Mouse (Mus musculus) heart, embryonic 14.5 days (tissue): Measurements from ENCODE around the gene Rasgrf2. TPM values are rescaled to one million over a fixed set of nuclear protein-coding genes. Genes with fewer than 3 reads are reported as not detected.

ENCODE experiments used
- ATAC-seq: fragments of 200-750 bp; cut with Nextera tagmentation; 2 replicates; pipeline ENCODE4 v1.8.0; 2017; ENCODE audit warnings: low read depth, moderate TSS enrichment; ENCODE audit not compliant: insufficient number of reproducible peaks, insufficient read depth, low FRiP score
- H3K27ac ChIP-seq, 2 experiments: fragments of 200-500 bp in 1 of 2; fragments of 300-500 bp in 1 of 2; sonication (generic) in 1 of 2; replicated peaks in 1 of 2; 2 replicates each; pipeline ENCODE4 v1.5.1; 2012 to 2014; ENCODE audit warnings: low read depth in 2 of 2, low read length in 2 of 2, control low read depth in 1 of 2, mild to moderate bottlenecking in 1 of 2, mixed read lengths in 1 of 2; ENCODE audit not compliant: control insufficient read depth in 1 of 2, insufficient read depth in 1 of 2
- H3K27me3 ChIP-seq: fragments of 300-500 bp; sonication (generic); 2 replicates; pipeline ENCODE4 v1.6.1; 2014; ENCODE audit warnings: mild to moderate bottlenecking, low read length, control low read depth; ENCODE audit not compliant: control insufficient read depth, insufficient read depth
- H3K36me3 ChIP-seq: fragments of 300-500 bp; sonication (generic); 2 replicates; pipeline ENCODE4 v1.6.1; 2014; ENCODE audit warnings: mild to moderate bottlenecking, control low read depth, low read length, mixed read lengths; ENCODE audit not compliant: control insufficient read depth, insufficient read depth
- H3K4me1 ChIP-seq, 2 experiments: fragments of 200-500 bp in 1 of 2; fragments of 300-500 bp in 1 of 2; sonication (generic) in 1 of 2; 2 replicates each; pipeline ENCODE4 v1.6.1; 2012 to 2014; ENCODE audit warnings: low read length in 2 of 2, control low read depth in 1 of 2, mixed read lengths in 1 of 2; ENCODE audit not compliant: control insufficient read depth in 2 of 2, insufficient read depth in 2 of 2
- H3K4me2 ChIP-seq: fragments of 300-500 bp; sonication (generic); 2 replicates; pipeline ENCODE4 v1.6.1; 2014; ENCODE audit warnings: mild to moderate bottlenecking, low read length
- H3K4me3 ChIP-seq, 2 experiments: fragments of 200-500 bp in 1 of 2; fragments of 300-500 bp in 1 of 2; sonication (generic) in 1 of 2; 2 replicates each; pipeline ENCODE4 v1.5.1; 2012 to 2014; ENCODE audit warnings: low read length in 2 of 2, mild to moderate bottlenecking in 2 of 2, control low read depth in 1 of 2, low read depth in 1 of 2, moderate library complexity in 1 of 2; ENCODE audit not compliant: control insufficient read depth in 1 of 2, insufficient read depth in 1 of 2
- H3K9ac ChIP-seq: fragments of 300-500 bp; sonication (generic); 2 replicates; pipeline ENCODE4 v1.6.1; 2014; ENCODE audit warnings: mild to moderate bottlenecking, low read length
- H3K9me3 ChIP-seq: fragments of 300-500 bp; sonication (generic); 2 replicates; pipeline ENCODE4 v1.6.1; 2016; ENCODE audit warnings: low read length, control low read depth; ENCODE audit not compliant: control insufficient read depth
- WGBS: fragments of 180-500 bp; shearing (Covaris S2); extraction: QIAGEN DNeasy Blood & Tissue Kit; methylation state at CpG from one replicate; pipeline ENCODE4 v1.1.7; 2014; 5-methylcytosine and 5-hydroxymethylcytosine counted together
- polyA plus RNA-seq: library from polyadenylated mRNA; unstranded; fragments of >200 nt; fragmentation: Nextera tagmentation; extraction: Ambion mirVana; gene quantifications from 2 replicates; pipeline ENCODE4 v1.2.1, GENCODE M21; 2014

The Rasgrf2 gene
- polyA plus RNA-seq, 1 experiment from 2014 or later = 0.46 TPM

GRCm38 (mm10) chr13:92022202-92022601 is 109.3 kb downstream of the Rasgrf2 start:
- WGBS = 79% methylated on average over 10 of the region's 10 CpGs
- H3K36me3 ChIP-seq = no peaks in the 10 kb centered on the region
- no peak overlapping the region for H3K27ac ChIP-seq
- no peak overlapping the region for H3K9ac ChIP-seq
- H3K4me3 ChIP-seq = no peak overlapping the region
- H3K4me1 ChIP-seq = peaks cover 0 to 6% of the 10 kb centered on the region in 2 experiments; a peak in 2 of 4 replicates
- no peak for ATAC-seq
- no peak overlapping the region for H3K4me2 ChIP-seq
- no peaks in the 10 kb centered on the region for H3K9me3 ChIP-seq
- H3K27me3 ChIP-seq = no peaks in the 10 kb centered on the region

- no peaks in the 10 kb centered on the region for H3K27me3 ChIP-seq
- no peak overlapping the region for H3K27ac ChIP-seq
- 85% methylated on average over 3 of the region's 3 CpGs for WGBS
- H3K36me3 ChIP-seq = no peaks in the 10 kb centered on the region
- H3K9ac ChIP-seq = no peak overlapping the region
- no peaks in the 10 kb centered on the region for H3K4me1 ChIP-seq
- no peak overlapping the region for H3K4me2 ChIP-seq
- H3K9me3 ChIP-seq = no peaks in the 10 kb centered on the region
- ATAC-seq = no peak
- H3K4me3 ChIP-seq = no peak overlapping the region
Observed at GRCm38 (mm10) chr13:91996929-91997328, 134.5 kb downstream of the Rasgrf2 start.

DNA sequence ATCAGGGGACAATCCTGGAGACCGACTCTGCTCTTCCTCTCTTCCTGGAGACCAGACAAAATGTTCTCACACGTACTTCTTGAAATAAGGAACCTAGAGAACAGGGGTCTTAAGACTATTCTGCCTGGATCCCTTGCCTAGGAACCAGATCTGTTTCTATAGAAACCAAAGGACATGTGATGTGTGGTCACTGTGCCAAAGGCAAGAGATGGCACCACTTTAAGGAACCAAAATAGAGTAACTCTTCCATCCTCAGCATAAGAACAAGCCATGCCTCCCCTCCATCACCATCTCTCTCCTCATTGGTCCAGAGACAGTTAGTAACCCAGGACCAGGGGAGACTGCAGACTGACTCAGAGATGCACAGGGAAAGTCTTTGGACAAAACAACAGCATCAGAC is 140.0 kb downstream of the Rasgrf2 start:
- Histone ChIP-seq H3K27ac (no peak overlapping the region), H3K4me1 (peaks cover 0 to 4% of the 10 kb centered on the region in 2 experiments; a peak in 1 of 4 replicates), H3K4me2 (no peak overlapping the region), H3K36me3 (no peaks in the 10 kb centered on the region), H3K27me3 (no peaks in the 10 kb centered on the region), H3K9ac (no peak overlapping the region), H3K4me3 (no peak overlapping the region), H3K9me3 (0 out of 2 replicates have a peak, but pooled peaks cover 2% of the 10 kb centered on the region)
- no peak for ATAC-seq
- 84% methylated on average over 2 of the region's 2 CpGs for WGBS

GRCm38 (mm10) chr13:91990709-91991284 is 140.7 kb downstream of the Rasgrf2 start:
- no peak overlapping the region for H3K4me2 ChIP-seq
- H3K4me1 ChIP-seq = peaks cover 0 to 4% of the 10 kb centered on the region in 2 experiments; a peak in 1 of 4 replicates
- no peaks in the 10 kb centered on the region for H3K27me3 ChIP-seq
- no peak for ATAC-seq
- H3K9me3 ChIP-seq = 0 out of 2 replicates have a peak, but pooled peaks cover 2% of the 10 kb centered on the region
- no peaks in the 10 kb centered on the region for H3K36me3 ChIP-seq
- H3K4me3 ChIP-seq = no peak overlapping the region
- WGBS = 60% methylated on average over 6 of the region's 6 CpGs
- H3K27ac ChIP-seq = no peak overlapping the region
- H3K9ac ChIP-seq = no peak overlapping the region

- H3K27ac ChIP-seq = no peak overlapping the region
- 64% methylated on average over 7 of the region's 7 CpGs for WGBS
- 0 out of 2 replicates have a peak, but pooled peaks cover 2% of the 10 kb centered on the region for H3K9me3 ChIP-seq
- no peak overlapping the region for H3K4me3 ChIP-seq
- H3K36me3 ChIP-seq = no peaks in the 10 kb centered on the region
- no peak overlapping the region for H3K4me2 ChIP-seq
- no peak overlapping the region for H3K9ac ChIP-seq
- H3K27me3 ChIP-seq = no peaks in the 10 kb centered on the region
- peaks cover 0 to 4% of the 10 kb centered on the region in 2 experiments; a peak in 1 of 4 replicates for H3K4me1 ChIP-seq
- no peak for ATAC-seq
Observed at GRCm38 (mm10) chr13:91988378-91988777, 143.1 kb downstream of the Rasgrf2 start.

DNA sequence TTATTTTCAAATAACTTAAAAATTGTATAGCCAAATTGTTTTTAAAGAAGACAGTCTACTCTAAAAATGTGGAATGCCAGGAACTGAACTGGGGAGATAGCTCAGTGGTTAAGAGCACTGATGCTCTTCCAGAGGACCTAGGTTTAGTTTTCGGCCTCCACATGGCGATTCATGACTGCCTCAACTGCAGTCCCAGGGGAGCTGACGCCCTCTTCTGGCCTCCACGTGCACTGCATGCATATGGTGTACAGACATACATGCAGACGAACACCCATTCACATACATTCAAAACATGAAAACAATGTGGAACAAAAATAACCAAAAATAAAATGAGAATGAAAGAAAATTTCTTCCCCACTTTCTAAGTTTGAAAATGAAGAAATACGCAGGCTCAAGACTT is 144.5 kb downstream of the Rasgrf2 start:
- 85% methylated on average over 6 of the region's 6 CpGs for WGBS
- Histone ChIP-seq H3K4me3 (no peak overlapping the region), H3K4me1 (peaks cover 3 to 4% of the 10 kb centered on the region in 2 experiments; a peak in 3 of 4 replicates), H3K9me3 (0 out of 2 replicates have a peak, but pooled peaks cover 2% of the 10 kb centered on the region), H3K36me3 (no peaks in the 10 kb centered on the region), H3K4me2 (no peak overlapping the region), H3K27ac (no peak overlapping the region), H3K27me3 (no peaks in the 10 kb centered on the region), H3K9ac (no peak overlapping the region)
- no peak for ATAC-seq

DNA sequence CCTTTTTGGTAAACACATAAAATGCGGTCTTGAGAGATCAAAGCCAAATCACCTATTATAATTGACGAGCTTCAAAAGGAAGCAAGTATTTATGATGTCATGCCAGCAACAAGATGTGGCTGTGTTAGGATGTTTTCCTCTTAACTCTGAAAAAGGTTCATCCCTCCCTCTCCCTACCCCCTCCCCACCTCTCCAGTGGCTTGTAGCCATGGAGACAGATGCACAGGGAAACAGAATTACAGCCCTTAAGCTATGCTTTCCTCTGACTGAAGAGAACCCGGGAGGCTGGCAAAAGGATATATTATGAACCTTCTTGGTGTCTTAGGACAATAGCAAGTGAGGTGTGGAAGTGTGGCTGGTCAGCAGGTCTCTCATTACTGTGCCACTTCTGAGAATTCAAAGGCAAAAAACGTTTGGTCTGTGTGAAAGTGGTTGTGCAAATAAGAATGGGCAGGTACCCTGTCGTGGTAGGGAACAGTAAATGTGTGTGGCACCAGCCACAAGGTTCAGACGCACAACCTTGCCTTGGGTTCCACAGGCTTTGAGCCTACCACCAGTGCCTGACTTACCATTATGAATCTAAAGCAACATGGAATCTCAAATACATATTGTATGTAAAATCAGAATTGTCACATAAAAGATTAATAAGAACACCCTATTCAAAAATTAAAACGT is 145.4 kb downstream of the Rasgrf2 start:
- WGBS = 67% methylated on average over 7 of the region's 7 CpGs
- Histone ChIP-seq H3K27ac (no peak overlapping the region), H3K4me3 (no peak overlapping the region), H3K4me1 (peaks cover 3 to 4% of the 10 kb centered on the region in 2 experiments; a peak in 3 of 4 replicates), H3K4me2 (no peak overlapping the region), H3K27me3 (no peaks in the 10 kb centered on the region), H3K9me3 (0 out of 2 replicates have a peak, but pooled peaks cover 2% of the 10 kb centered on the region), H3K36me3 (no peaks in the 10 kb centered on the region), H3K9ac (no peak overlapping the region)
- ATAC-seq = no peak
